Mouse (Mus musculus) urinary bladder, postnatal 25 days (tissue): ENCODE data around the gene Gm20920.
"Not testable (repeated sequence)": the region's sequence is repeated elsewhere in the genome, so short reads cannot be mapped to it uniquely, and the experiment has no call there.

Experiments
- DNase-seq: peaks from one replicate; pipeline ENCODE4 v3.0.0; 2022; ENCODE audit warnings: low spot score

The Gm20920 gene

GRCm38 (mm10) chrY:51851820-51852219, at the start of gene Gm20920:
Gene Gm20920, plus strand, starts transcription at chrY:51852120.
- not testable (repeated sequence) for DNase-seq
